Mouse (Mus musculus) kidney, postnatal 4 days (tissue): ENCODE measurements around the gene Matk.

ENCODE experiments used
- DNase-seq, 2 experiments: peaks; one replicate each; pipeline ENCODE4 v3.0.0; 2021; ENCODE audit warnings: mixed read lengths in 2 of 2

Gene Matk

GRCm38 (mm10) chr10:81304597-81305238, 52.0 kb downstream of the Matk start:
- peak; percentile 63 to 76 for DNase-seq

GRCm38 (mm10) chr10:81305663-81306062, 52.9 kb downstream of the Matk start:
- DNase-seq: no peak

- DNase-seq: no peak
These were observed 53.5 kb downstream of the Matk start for GRCm38 (mm10) chr10:81306173-81306668.

GRCm38 (mm10) chr10:81306837-81307682, 54.3 kb downstream of the Matk start:
- DNase-seq: no peak

DNA sequence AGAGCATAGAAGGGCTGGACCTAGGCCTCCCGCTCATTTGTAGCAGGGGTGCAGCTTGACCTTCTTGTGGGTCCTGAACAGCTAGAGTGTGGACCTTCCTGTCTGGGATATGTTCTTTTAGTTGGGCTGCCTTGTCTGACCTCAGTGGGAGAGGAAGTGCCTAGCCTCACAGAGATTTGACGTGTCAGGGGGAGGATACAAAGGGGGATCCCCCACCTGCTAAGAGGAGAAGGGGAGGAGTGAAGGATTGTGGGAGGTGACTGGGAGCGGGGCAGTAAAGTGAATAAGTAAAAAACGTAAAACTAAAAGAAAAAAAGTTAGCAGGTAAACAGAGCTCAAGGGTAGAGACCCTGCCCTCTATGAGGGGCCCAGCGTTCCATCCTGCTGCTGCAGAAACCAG, 56.8 kb downstream of the Matk start:
- no peak for DNase-seq
